Mouse (Mus musculus) mouse embryonic stem cell (cell line): ENCODE results near the gene Myoz1.

Source experiments
- in situ Hi-C, 2 experiments: fragments of 300-500 bp; cut with MboI; formaldehyde crosslinking; loops; 1 replicate in 1 of 2; 3 replicates in 1 of 2; pipeline ENCODE4 v1.14.3; 2019 to 2020; ENCODE audit warnings: low sequenced_read_pairs in 2 of 2, low pct_unique_long_range_greater_than_20kb in 1 of 2, mixed read lengths in 1 of 2; ENCODE audit not compliant: unreplicated experiment in 1 of 2

The Myoz1 gene

GRCm38 (mm10) chr14:20612820-20613219 lies 43.5 kb downstream of the Myoz1 start:
- in situ Hi-C loops = no loop called here

GRCm38 (mm10) chr14:20610146-20610545 lies 46.2 kb downstream of the Myoz1 start:
- in situ Hi-C loops = no loop called here

GRCm38 (mm10) chr14:20609519-20609918 lies 46.8 kb downstream of the Myoz1 start:
- in situ Hi-C loops = no loop called here

GRCm38 (mm10) chr14:20607396-20608126 lies 48.8 kb downstream of the Myoz1 start:
- in situ Hi-C loops = no loop called here

GRCm38 (mm10) chr14:20601287-20601686 lies 55.1 kb downstream of the Myoz1 start:
- in situ Hi-C loops = no loop called here

GRCm38 (mm10) chr14:20600203-20600602 lies 56.1 kb downstream of the Myoz1 start:
- in situ Hi-C loops = no loop called here

GRCm38 (mm10) chr14:20599542-20599941 lies 56.8 kb downstream of the Myoz1 start:
- in situ Hi-C loops = no loop called here
